Mouse (Mus musculus) olfactory bulb, adult 2 months (tissue): ENCODE measurements around the gene Sim2.

ENCODE experiments used
- CTCF ChIP-seq: fragments of 200-500 bp; IDR thresholded peaks from 2 replicates; pipeline ENCODE4 v1.5.1; 2012; ENCODE audit warnings: low read depth, mild to moderate bottlenecking, low read length, moderate library complexity; ENCODE audit not compliant: insufficient read depth
- POLR2A ChIP-seq: fragments of 200-500 bp; IDR thresholded peaks from 2 replicates; pipeline ENCODE4 v1.6.1; 2012; ENCODE audit warnings: mild to moderate bottlenecking, low read depth, low read length, moderate library complexity; ENCODE audit not compliant: insufficient read depth

DNA sequence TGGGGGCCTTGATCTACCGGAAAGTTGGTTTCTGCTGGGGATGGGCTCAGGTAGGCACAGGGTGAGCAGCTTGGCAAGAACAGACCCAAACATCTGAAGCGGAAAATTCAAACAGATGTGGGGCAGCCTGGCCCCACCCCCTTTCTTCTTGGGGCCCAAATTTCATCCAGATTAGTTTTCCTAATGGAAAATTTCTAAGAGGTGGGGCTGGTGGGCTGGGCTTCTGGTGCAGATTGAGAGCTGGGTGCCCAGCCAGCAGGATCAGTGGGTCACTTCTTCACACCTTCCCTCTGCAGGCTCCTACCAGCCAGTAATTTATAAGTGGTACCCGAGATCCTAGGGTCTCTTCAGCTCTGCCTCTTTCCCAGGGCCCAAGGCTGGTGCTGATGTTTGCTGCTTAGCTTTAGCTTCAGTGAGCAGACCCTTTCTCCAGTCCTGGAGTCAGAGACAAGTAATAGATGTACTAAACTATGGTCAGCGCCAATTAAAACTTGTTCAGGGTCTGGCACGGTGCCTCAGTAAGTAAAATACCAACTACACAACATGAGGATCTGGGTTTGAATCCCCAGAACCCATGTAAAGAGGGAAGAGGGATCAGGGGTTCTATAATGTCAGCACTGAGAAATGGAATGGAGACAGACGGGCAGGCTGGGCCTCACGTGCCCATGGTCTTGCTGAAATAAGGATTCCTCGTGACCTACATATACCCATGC, 2.6 kb upstream of the Sim2 start:
- TF ChIP-seq CTCF (no peak), POLR2A (no peak)
